Mouse (Mus musculus) cortical plate, adult 2 months (tissue): Measurements from ENCODE around the gene Wdr35.

Experiments
- CTCF ChIP-seq: fragments of 200-500 bp; IDR thresholded peaks from 2 replicates; pipeline ENCODE4 v1.5.1; 2011; ENCODE audit warnings: mild to moderate bottlenecking, control low read depth, low read length; ENCODE audit not compliant: insufficient read depth; ENCODE audit errors: extremely low read depth
- POLR2A ChIP-seq: fragments of 200-500 bp; IDR thresholded peaks from 2 replicates; pipeline ENCODE4 v1.6.1; 2011; ENCODE audit warnings: mild to moderate bottlenecking, low read length, control low read depth; ENCODE audit not compliant: insufficient read depth; ENCODE audit errors: extremely low read depth

DNA sequence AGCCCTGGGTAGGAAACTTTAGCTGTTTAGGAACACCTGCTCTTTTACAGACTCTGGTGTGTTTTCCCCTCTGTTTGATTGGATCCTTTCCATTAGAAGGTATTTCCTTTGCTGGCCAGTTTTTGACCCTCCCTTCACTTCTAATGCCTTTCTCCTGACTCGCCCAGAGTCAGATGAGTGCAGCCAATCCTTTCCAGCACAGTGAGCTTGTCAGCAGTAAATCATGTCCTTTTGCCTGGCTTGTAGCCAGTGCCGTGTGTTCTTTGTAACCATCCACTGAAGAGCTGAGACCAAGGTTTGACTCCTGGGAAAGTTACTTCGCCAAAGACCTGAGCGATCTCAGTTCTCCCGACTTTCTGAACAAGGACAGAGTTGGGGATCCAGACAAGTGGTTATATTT, 38.3 kb upstream of the Wdr35 start:
- no peak for TF ChIP-seq CTCF
- TF ChIP-seq POLR2A, result no peak
